Mouse (Mus musculus) thymus, adult 2 months (tissue): Measurements from ENCODE around the gene Tekt1.

Experiments
- CTCF ChIP-seq: fragments of 200-500 bp; IDR thresholded peaks from 2 replicates; pipeline ENCODE4 v1.5.1; 2012; ENCODE audit warnings: mild to moderate bottlenecking, control low read depth, low read length, moderate library complexity, borderline replicate concordance; ENCODE audit not compliant: control insufficient read depth, poor library complexity, insufficient read depth; ENCODE audit errors: extremely low read depth
- POLR2A ChIP-seq: fragments of 200-500 bp; IDR thresholded peaks from 2 replicates; pipeline ENCODE4 v1.6.1; 2012; ENCODE audit warnings: mild to moderate bottlenecking, low read length, control low read depth, moderate library complexity; ENCODE audit not compliant: control insufficient read depth, poor library complexity, insufficient read depth; ENCODE audit errors: extremely low read depth

GRCm38 (mm10) chr11:72411093-72411921 is 49.1 kb upstream of the Tekt1 start, which contains the start of gene Smtnl2:
- TF ChIP-seq CTCF = no peak
- no peak for TF ChIP-seq POLR2A
